Mouse (Mus musculus): ENCODE data around the gene Atad1.

- TF ChIP-seq GATA1 (IDR thresholded peaks at IDR 0.05; ENCODE audit: low read length), result no peak
- TF ChIP-seq TAL1 (IDR thresholded peaks at IDR 0.05; ENCODE audit: low read length), result no peak
Measured at GRCm38 (mm10) chr19:32715681-32716080, 23.9 kb downstream of the Atad1 start.
